Mouse (Mus musculus) embryonic facial prominence, embryonic 11.5 days (tissue): ENCODE measurements around the gene Stam2. TPM values are rescaled to one million over a fixed set of nuclear protein-coding genes. Genes with fewer than 3 reads are reported as not detected.

Experiments used
- ATAC-seq: fragments of 200-750 bp; cut with Nextera tagmentation; replicated peaks from 2 replicates; pipeline ENCODE4 v1.8.0; 2017; ENCODE audit warnings: low read depth; ENCODE audit not compliant: insufficient number of reproducible peaks, low FRiP score, low TSS enrichment
- DNase-seq: peaks from one replicate; pipeline ENCODE4 v3.0.0-alpha.2; 2015; ENCODE audit warnings: low spot score
- H3K27ac ChIP-seq: fragments of 300-500 bp; sonication (generic); replicated peaks from 2 replicates; pipeline ENCODE4 v1.5.1; 2014; ENCODE audit warnings: mild to moderate bottlenecking, low read depth, low read length, control low read depth
- H3K27me3 ChIP-seq: fragments of 300-500 bp; sonication (generic); 2 replicates; pipeline ENCODE4 v1.6.1; 2014; ENCODE audit warnings: mild to moderate bottlenecking, low read length, moderate library complexity, mixed read lengths; ENCODE audit not compliant: control insufficient read depth, insufficient read depth
- H3K36me3 ChIP-seq: fragments of 300-500 bp; sonication (generic); replicated peaks from 2 replicates; pipeline ENCODE4 v1.6.1; 2014; ENCODE audit warnings: low read depth, mild to moderate bottlenecking, low read length, moderate library complexity, mixed read lengths; ENCODE audit not compliant: control insufficient read depth, insufficient read depth
- H3K4me1 ChIP-seq: fragments of 300-500 bp; sonication (generic); 2 replicates; pipeline ENCODE4 v1.6.1; 2014; ENCODE audit warnings: low read length, mixed read lengths; ENCODE audit not compliant: control insufficient read depth, insufficient read depth
- H3K4me2 ChIP-seq: fragments of 300-500 bp; sonication (generic); 2 replicates; pipeline ENCODE4 v1.6.1; 2014; ENCODE audit warnings: low read depth, mild to moderate bottlenecking, control low read depth, low read length, moderate library complexity
- H3K4me3 ChIP-seq: fragments of 300-500 bp; sonication (generic); 2 replicates; pipeline ENCODE4 v1.5.1; 2014; ENCODE audit warnings: low read depth, low read length, control low read depth
- H3K9ac ChIP-seq: fragments of 300-500 bp; sonication (generic); replicated peaks from 2 replicates; pipeline ENCODE4 v1.6.1; 2014; ENCODE audit warnings: mild to moderate bottlenecking, control low read depth, low read length
- H3K9me3 ChIP-seq: fragments of 300-500 bp; sonication (generic); replicated peaks from 2 replicates; pipeline ENCODE4 v1.6.1; 2016; ENCODE audit warnings: mild to moderate bottlenecking, low read length, inconsistent platforms, mixed read lengths; ENCODE audit not compliant: control insufficient read depth
- WGBS: fragments of 180-500 bp; shearing (Covaris S2); extraction: QIAGEN DNeasy Blood & Tissue Kit; methylation state at CpG from one replicate; pipeline ENCODE4 v1.1.7; 2014; 5-methylcytosine and 5-hydroxymethylcytosine counted together
- polyA plus RNA-seq: library from polyadenylated mRNA; unstranded; fragments of >200 nt; fragmentation: Nextera tagmentation; extraction: Ambion mirVana; gene quantifications from 2 replicates; pipeline ENCODE4 v1.2.1, GENCODE M21; 2014

Stam2 gene
- polyA plus RNA-seq, 1 experiment from 2014 or later: 41.8 TPM

- H3K4me3 ChIP-seq: no peak overlapping the region
- no peak for DNase-seq
Observed at GRCm38 (mm10) chr2:52668480-52668879, 73.6 kb downstream of the Stam2 start.

GRCm38 (mm10) chr2:52656722-52657121 lies 85.4 kb downstream of the Stam2 start:
- Histone ChIP-seq H3K36me3 (no peaks in the 10 kb centered on the region), H3K4me2 (no peak overlapping the region), H3K27ac (no peak overlapping the region), H3K27me3 (no peaks in the 10 kb centered on the region), H3K4me3 (no peak overlapping the region), H3K4me1 (no peaks in the 10 kb centered on the region), H3K9me3 (no peaks in the 10 kb centered on the region), H3K9ac (no peak overlapping the region)
- ATAC-seq (no peak), DNase-seq (no peak)
- 84% methylated on average over 5 of the region's 5 CpGs for WGBS

More at GRCm38 (mm10) chr2:52668480-52668879, 73.6 kb downstream of the Stam2 start:
- Histone ChIP-seq H3K27me3 (no peaks in the 10 kb centered on the region), H3K36me3 (no peaks in the 10 kb centered on the region), H3K9me3 (no peaks in the 10 kb centered on the region), H3K4me1 (no peaks in the 10 kb centered on the region), H3K4me2 (no peak overlapping the region), H3K27ac (no peak overlapping the region), H3K9ac (no peak overlapping the region)
- WGBS: 92% methylated on average over 6 of the region's 6 CpGs
- no peak for ATAC-seq

GRCm38 (mm10) chr2:52654541-52654940 lies 87.5 kb downstream of the Stam2 start:
- WGBS: 72% methylated on average over 4 of the region's 4 CpGs
- no peak overlapping the region for H3K27ac ChIP-seq
- no peaks in the 10 kb centered on the region for H3K9me3 ChIP-seq
- no peak overlapping the region for H3K4me3 ChIP-seq
- H3K9ac ChIP-seq: no peak overlapping the region
- H3K4me1 ChIP-seq: no peaks in the 10 kb centered on the region
- ATAC-seq (no peak), DNase-seq (no peak)
- H3K4me2 ChIP-seq: no peak overlapping the region
- H3K27me3 ChIP-seq: no peaks in the 10 kb centered on the region
- no peaks in the 10 kb centered on the region for H3K36me3 ChIP-seq

- H3K9me3 ChIP-seq: no peaks in the 10 kb centered on the region
- no peak overlapping the region for H3K4me3 ChIP-seq
- no peaks in the 10 kb centered on the region for H3K27me3 ChIP-seq
- no peak overlapping the region for H3K9ac ChIP-seq
- no peaks in the 10 kb centered on the region for H3K4me1 ChIP-seq
- no peak for ATAC-seq
- WGBS: 81% methylated on average over 6 of the region's 6 CpGs
- H3K27ac ChIP-seq: no peak overlapping the region
- no peak overlapping the region for H3K4me2 ChIP-seq
- no peaks in the 10 kb centered on the region for H3K36me3 ChIP-seq
- DNase-seq: no peak
Observed at GRCm38 (mm10) chr2:52651547-52651946, 90.5 kb downstream of the Stam2 start.

GRCm38 (mm10) chr2:52647255-52647998 lies 94.7 kb downstream of the Stam2 start:
- Histone ChIP-seq H3K4me1 (no peaks in the 10 kb centered on the region), H3K27me3 (no peaks in the 10 kb centered on the region), H3K9ac (no peak overlapping the region), H3K27ac (no peak overlapping the region), H3K36me3 (no peaks in the 10 kb centered on the region), H3K4me3 (no peak overlapping the region), H3K9me3 (no peaks in the 10 kb centered on the region), H3K4me2 (no peak overlapping the region)
- DNase-seq: no peak
- 79% methylated on average over 8 of the region's 8 CpGs for WGBS
- ATAC-seq: no peak

GRCm38 (mm10) chr2:52643657-52644056 lies 98.4 kb downstream of the Stam2 start:
- WGBS: 84% methylated on average over 6 of the region's 6 CpGs
- Histone ChIP-seq H3K27ac (no peak overlapping the region), H3K9ac (no peak overlapping the region), H3K36me3 (no peaks in the 10 kb centered on the region), H3K4me1 (no peaks in the 10 kb centered on the region), H3K4me2 (no peak overlapping the region), H3K9me3 (no peaks in the 10 kb centered on the region), H3K4me3 (no peak overlapping the region), H3K27me3 (no peaks in the 10 kb centered on the region)
- no peak for DNase-seq
- no peak for ATAC-seq

Other genes with a start within 250 kb of the Stam2 start
- gene Cacnb4, start 65.5 kb downstream of the Stam2 start, polyA plus RNA-seq: 0.86 and 0.95 TPM in 2 replicates
- gene Fmnl2, start 115.6 kb upstream of the Stam2 start, polyA plus RNA-seq: 9.9 and 10.8 TPM in 2 replicates